11 mouse cellular contexts compared by ENCODE assay signal in the genomic region with DNA sequence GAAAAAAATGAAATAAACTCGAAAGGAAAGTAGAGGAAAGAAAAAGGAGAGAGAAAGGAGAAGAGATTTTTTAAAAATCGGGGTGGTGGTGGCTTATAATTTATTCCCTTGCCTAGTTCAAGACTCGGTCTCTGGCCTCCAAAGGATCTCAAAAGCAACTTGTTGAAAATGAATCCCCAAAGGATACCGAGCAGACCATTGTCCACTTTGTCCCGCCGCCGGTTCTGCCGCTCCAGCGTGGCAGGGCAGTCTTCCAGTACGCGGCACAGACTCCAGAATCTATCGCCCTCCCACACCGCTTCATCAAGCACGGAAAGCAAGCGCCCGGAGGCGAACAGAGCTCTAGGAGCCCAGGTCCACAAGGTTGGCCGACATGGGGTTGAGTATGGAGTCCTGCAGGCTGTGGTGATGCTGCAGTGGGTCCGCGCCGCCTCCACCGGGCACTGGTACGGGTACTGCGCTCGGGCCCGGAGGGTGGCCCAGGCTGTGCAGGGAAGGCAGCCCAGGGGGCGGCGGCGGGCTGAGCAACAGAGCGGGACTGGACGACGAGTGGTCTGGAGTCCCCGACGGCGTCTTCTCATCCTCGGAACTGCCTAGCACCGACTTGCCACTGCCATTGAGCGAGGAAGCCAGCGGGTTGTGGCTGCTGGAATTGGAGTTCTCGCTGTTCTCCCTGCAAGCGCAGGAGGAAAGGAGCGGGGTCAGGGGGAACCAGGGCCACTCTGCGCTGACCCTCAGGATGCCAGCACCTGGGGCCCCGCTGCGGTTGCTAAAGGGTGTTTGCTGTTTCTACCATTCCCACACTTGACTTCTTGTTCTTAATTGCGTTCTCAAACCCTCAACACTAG. TPM values are rescaled to one million over a fixed set of nuclear protein-coding genes. Genes with fewer than 3 reads are reported as not detected.
DNase-seq lines count a peak whose midpoint lies in the region; ATAC-seq and TF ChIP-seq lines count a peak whose summit lies in the region.
"Had no signal": no experiment of that assay in that cellular context is flagged by ENCODE, and none has a peak within 500 bp of the region (broad histone marks: within the 10 kb centered on the region; RNA-seq: fewer than 3 reads in every experiment).

No protein-coding gene starts in this region.

- peak overlapping the region; percentile 60 for H3K4me3 ChIP-seq in forebrain, embryonic 10.5 days
- no peak overlapping the region for H3K4me3 ChIP-seq in forebrain, embryonic 15.5 days
- peak overlapping the region; percentile 9; the same call in 1 of the 2 replicates for H3K4me3 ChIP-seq in intestine, embryonic 15.5 days (replicated peaks)
- no peak overlapping the region for H3K4me3 ChIP-seq in intestine, embryonic 16.5 days (ENCODE audit: low read length)
- peak overlapping the region; percentile 54 for H3K4me3 ChIP-seq in limb, embryonic 14.5 days (replicated peaks; ENCODE audit: low read length)

- H3K4me1 ChIP-seq in forebrain, embryonic 10.5 days: peaks cover 71% of the 10 kb centered on the region
- H3K4me1 ChIP-seq in forebrain, embryonic 15.5 days: peaks cover 24% of the 10 kb centered on the region
- H3K4me1 ChIP-seq in intestine, embryonic 15.5 days (replicated peaks): peaks cover 24% of the 10 kb centered on the region
- peaks cover 19% of the 10 kb centered on the region for H3K4me1 ChIP-seq in intestine, embryonic 16.5 days (ENCODE audit: control insufficient read depth, insufficient read depth, low read length)
- H3K4me1 ChIP-seq in limb, embryonic 14.5 days (ENCODE audit: control insufficient read depth, insufficient read depth, low read length): peaks cover 10% of the 10 kb centered on the region

- peak; percentile 60 for DNase-seq in forebrain, embryonic 10.5 days (ENCODE audit: extremely low spot score, low spot score)
- peak; percentile 69 for DNase-seq in embryo, embryonic 9.5 days (ENCODE audit: extremely low spot score)
- DNase-seq in limb, embryonic 14.5 days (ENCODE audit: low spot score): no peak
- no peak for DNase-seq in layer of hippocampus, postnatal 25 days (ENCODE audit: extremely low spot score in 1 of 2, low spot score in 1 of 2)
- DNase-seq in thymus, postnatal 10 days (ENCODE audit: low spot score in 2 of 2): no peak
- DNase-seq: left cerebral cortex, postnatal 4 days had no signal

- ATAC-seq in forebrain, embryonic 15.5 days (replicated peaks): no peak
- ATAC-seq in intestine, embryonic 15.5 days: no peak
- ATAC-seq in intestine, embryonic 16.5 days: no peak
- ATAC-seq in limb, embryonic 14.5 days (ENCODE audit: low FRiP score, low read depth): no peak

- peaks cover 5% of the 10 kb centered on the region; the same call in 1 of the 2 replicates for H3K36me3 ChIP-seq in forebrain, embryonic 10.5 days (replicated peaks)
- H3K36me3 ChIP-seq in forebrain, embryonic 15.5 days: no peaks in the 10 kb centered on the region
- H3K36me3 ChIP-seq in intestine, embryonic 15.5 days: no peaks in the 10 kb centered on the region
- no peaks in the 10 kb centered on the region for H3K36me3 ChIP-seq in intestine, embryonic 16.5 days (ENCODE audit: control insufficient read depth, insufficient read depth, low read length)
- no peaks in the 10 kb centered on the region for H3K36me3 ChIP-seq in limb, embryonic 14.5 days (ENCODE audit: control insufficient read depth, insufficient read depth, low read length)

- no peak overlapping the region for H3K4me2 ChIP-seq in forebrain, embryonic 15.5 days (replicated peaks)
- H3K4me2 ChIP-seq in intestine, embryonic 15.5 days (replicated peaks): peak overlapping the region; percentile 15; the same call in 1 of the 2 replicates
- no peak overlapping the region for H3K4me2 ChIP-seq in intestine, embryonic 16.5 days (ENCODE audit: low read depth, low read length)
- H3K4me2 ChIP-seq in limb, embryonic 14.5 days (replicated peaks; ENCODE audit: low read depth, low read length, severe bottlenecking): peak overlapping the region; percentile 67

- no peaks in the 10 kb centered on the region for H3K9me3 ChIP-seq in forebrain, embryonic 10.5 days
- H3K9me3 ChIP-seq in forebrain, embryonic 15.5 days: no peaks in the 10 kb centered on the region
- no peaks in the 10 kb centered on the region for H3K9me3 ChIP-seq in intestine, embryonic 15.5 days
- no peaks in the 10 kb centered on the region for H3K9me3 ChIP-seq in intestine, embryonic 16.5 days (ENCODE audit: control insufficient read depth, low read length)
- H3K9me3 ChIP-seq in limb, embryonic 14.5 days (ENCODE audit: control insufficient read depth, low read length): no peaks in the 10 kb centered on the region

- no peak for TF ChIP-seq POLR2A in limb, embryonic 14.5 days (IDR thresholded peaks at IDR 0.05; ENCODE audit: borderline replicate concordance, extremely low read depth, insufficient read depth, insufficient read length)

- 1% methylated on average over 46 of the region's 46 CpGs for WGBS in forebrain, embryonic 10.5 days
- 1% methylated on average over 46 of the region's 46 CpGs for WGBS in forebrain, embryonic 15.5 days
- 2% methylated on average over 46 of the region's 46 CpGs for WGBS in intestine, embryonic 15.5 days
- WGBS in intestine, embryonic 16.5 days: 1% methylated on average over 46 of the region's 46 CpGs
- 5% methylated on average over 39 of the region's 46 CpGs for WGBS in limb, embryonic 14.5 days

- H3K27me3 ChIP-seq in forebrain, embryonic 10.5 days (ENCODE audit: poor library complexity, severe bottlenecking): peaks cover 100% of the 10 kb centered on the region
- H3K27me3 ChIP-seq in forebrain, embryonic 15.5 days: peaks cover 90% of the 10 kb centered on the region
- peaks cover 93% of the 10 kb centered on the region for H3K27me3 ChIP-seq in intestine, embryonic 15.5 days (replicated peaks)
- peaks cover 89% of the 10 kb centered on the region for H3K27me3 ChIP-seq in intestine, embryonic 16.5 days (replicated peaks; ENCODE audit: control insufficient read depth, insufficient read depth, low read length)
- H3K27me3 ChIP-seq in limb, embryonic 14.5 days (ENCODE audit: control insufficient read depth, insufficient read depth, low read length): peaks cover 85% of the 10 kb centered on the region

- no peak overlapping the region for H3K9ac ChIP-seq in forebrain, embryonic 15.5 days (replicated peaks)
- no peak overlapping the region for H3K9ac ChIP-seq in intestine, embryonic 15.5 days
- H3K9ac ChIP-seq in intestine, embryonic 16.5 days (ENCODE audit: low read depth, low read length): no peak overlapping the region
- peak overlapping the region; percentile 72 for H3K9ac ChIP-seq in limb, embryonic 14.5 days (ENCODE audit: low read depth, low read length, severe bottlenecking)

- H3K27ac ChIP-seq in forebrain, embryonic 10.5 days: peak overlapping the region; percentile 85
- H3K27ac ChIP-seq in forebrain, embryonic 15.5 days (replicated peaks): no peak overlapping the region
- no peak overlapping the region for H3K27ac ChIP-seq in intestine, embryonic 15.5 days
- H3K27ac ChIP-seq in intestine, embryonic 16.5 days (ENCODE audit: low read length): no peak overlapping the region
- no peak overlapping the region for H3K27ac ChIP-seq in limb, embryonic 14.5 days (replicated peaks; ENCODE audit: low read depth, low read length)
- H3K27ac ChIP-seq: macrophage had no signal

RNA-seq across cellular contexts. Expression of a gene that starts 3.0 kb away (rescaled TPM):
- 9.7 and 10.9 TPM in 2 replicates for polyA plus RNA-seq in forebrain, embryonic 10.5 days (2016; fragmentation: Nextera tagmentation; extraction: Ambion mirVana)
- 0.08 and 0.49 TPM in 2 replicates for polyA plus RNA-seq in forebrain, embryonic 15.5 days (2015; fragmentation: Nextera tagmentation; extraction: Ambion mirVana)
- polyA plus RNA-seq in intestine, embryonic 15.5 days (2015; fragmentation: Nextera tagmentation; extraction: Ambion mirVana): 0.35 and 0.43 TPM in 2 replicates
- polyA plus RNA-seq in intestine, embryonic 16.5 days (2015; fragmentation: Nextera tagmentation; extraction: Ambion mirVana): 0.12 and 0.13 TPM in 2 replicates
- 30.0 and 47.7 TPM in 2 replicates for polyA plus RNA-seq in limb, embryonic 14.5 days (2012; rRNA removed)
- polyA plus RNA-seq in limb, embryonic 14.5 days (2014; fragmentation: Nextera tagmentation; extraction: Ambion mirVana): 7.7 and 14.6 TPM in 2 replicates
- under 1 TPM in 1 of 2 experiments, not detected in 1; 0.20 TPM for total RNA-seq in layer of hippocampus, postnatal 25 days (2021)
- total RNA-seq: common myeloid progenitor, adult 5-6 weeks had no signal
- polyA plus RNA-seq: macrophage had no signal

Comparison
In these comparisons a context has a peak if more than half of its experiments do, and no peak if none do; other contexts are left out.
1. H3K4me3 ChIP-seq: peak in forebrain, embryonic 10.5 days (single experiment), intestine, embryonic 15.5 days (single experiment) and limb, embryonic 14.5 days (single experiment); none in forebrain, embryonic 15.5 days (single experiment) and intestine, embryonic 16.5 days (single experiment).
2. H3K4me2 ChIP-seq: peak in intestine, embryonic 15.5 days (single experiment) and limb, embryonic 14.5 days (single experiment); none in forebrain, embryonic 15.5 days (single experiment) and intestine, embryonic 16.5 days (single experiment).
3. DNase-seq: peak in forebrain, embryonic 10.5 days (single experiment) and embryo, embryonic 9.5 days (single experiment); none in limb, embryonic 14.5 days (single experiment), layer of hippocampus, postnatal 25 days (0 of 2) and thymus, postnatal 10 days (0 of 2).